Mouse (Mus musculus): ENCODE measurements around the gene Cpped1. TPM values are rescaled to one million over a fixed set of nuclear protein-coding genes. Genes with fewer than 3 reads are reported as not detected.

Gene Cpped1
- polyA plus RNA-seq, 1 experiment from 2014 or later = 37.3 TPM

GRCm38 (mm10) chr16:11757951-11758350, 151.3 kb downstream of the Cpped1 start:
- Histone ChIP-seq H3K9ac (ENCODE audit: low read depth, low read length) (no peak overlapping the region), H3K4me2 (replicated peaks; ENCODE audit: low read depth, low read length) (no peak overlapping the region), H3K4me3 (ENCODE audit: low read length) (no peak overlapping the region), H3K4me1 (ENCODE audit: control insufficient read depth, insufficient read depth, low read length) (no peaks in the 10 kb centered on the region), H3K27ac (ENCODE audit: low read depth, low read length) (no peak overlapping the region), H3K36me3 (ENCODE audit: control insufficient read depth, insufficient read depth, low read length) (no peaks in the 10 kb centered on the region), H3K9me3 (ENCODE audit: control insufficient read depth, low read length) (no peaks in the 10 kb centered on the region), H3K27me3 (ENCODE audit: control insufficient read depth, insufficient read depth, low read length) (no peaks in the 10 kb centered on the region)
- 87% methylated on average over 7 of the region's 7 CpGs for WGBS
- no peak for ATAC-seq (ENCODE audit: low FRiP score, low TSS enrichment)

GRCm38 (mm10) chr16:11757471-11757870, 151.8 kb downstream of the Cpped1 start:
- 88% methylated on average over 8 of the region's 8 CpGs for WGBS
- no peaks in the 10 kb centered on the region for H3K9me3 ChIP-seq (ENCODE audit: control insufficient read depth, low read length)
- H3K36me3 ChIP-seq (ENCODE audit: control insufficient read depth, insufficient read depth, low read length) = no peaks in the 10 kb centered on the region
- no peak overlapping the region for H3K4me2 ChIP-seq (replicated peaks; ENCODE audit: low read depth, low read length)
- H3K9ac ChIP-seq (ENCODE audit: low read depth, low read length) = no peak overlapping the region
- H3K4me3 ChIP-seq (ENCODE audit: low read length) = no peak overlapping the region
- H3K27me3 ChIP-seq (ENCODE audit: control insufficient read depth, insufficient read depth, low read length) = no peaks in the 10 kb centered on the region
- H3K27ac ChIP-seq (ENCODE audit: low read depth, low read length) = no peak overlapping the region
- H3K4me1 ChIP-seq (ENCODE audit: control insufficient read depth, insufficient read depth, low read length) = no peaks in the 10 kb centered on the region
- no peak for ATAC-seq (ENCODE audit: low FRiP score, low TSS enrichment)

- H3K9me3 ChIP-seq (ENCODE audit: control insufficient read depth, low read length) = no peaks in the 10 kb centered on the region
- no peak overlapping the region for H3K9ac ChIP-seq (ENCODE audit: low read depth, low read length)
- no peak for ATAC-seq (ENCODE audit: low FRiP score, low TSS enrichment)
- H3K27ac ChIP-seq (ENCODE audit: low read depth, low read length) = no peak overlapping the region
- no peak overlapping the region for H3K4me3 ChIP-seq (ENCODE audit: low read length)
- H3K4me2 ChIP-seq (replicated peaks; ENCODE audit: low read depth, low read length) = no peak overlapping the region
- WGBS = 71% methylated on average over 1 of the region's 1 CpGs
- no peaks in the 10 kb centered on the region for H3K36me3 ChIP-seq (ENCODE audit: control insufficient read depth, insufficient read depth, low read length)
- no peaks in the 10 kb centered on the region for H3K27me3 ChIP-seq (ENCODE audit: control insufficient read depth, insufficient read depth, low read length)
- H3K4me1 ChIP-seq (ENCODE audit: control insufficient read depth, insufficient read depth, low read length) = no peaks in the 10 kb centered on the region
Measured at GRCm38 (mm10) chr16:11756598-11757245, 152.5 kb downstream of the Cpped1 start.

- H3K9me3 ChIP-seq (ENCODE audit: control insufficient read depth, low read length) = no peaks in the 10 kb centered on the region
- H3K4me3 ChIP-seq (ENCODE audit: low read length) = no peak overlapping the region
- no peaks in the 10 kb centered on the region for H3K27me3 ChIP-seq (ENCODE audit: control insufficient read depth, insufficient read depth, low read length)
- no peaks in the 10 kb centered on the region for H3K4me1 ChIP-seq (ENCODE audit: control insufficient read depth, insufficient read depth, low read length)
- ATAC-seq (ENCODE audit: low FRiP score, low TSS enrichment) = no peak
- H3K36me3 ChIP-seq (ENCODE audit: control insufficient read depth, insufficient read depth, low read length) = no peaks in the 10 kb centered on the region
- 84% methylated on average over 9 of the region's 9 CpGs for WGBS
- H3K4me2 ChIP-seq (replicated peaks; ENCODE audit: low read depth, low read length) = no peak overlapping the region
- H3K9ac ChIP-seq (ENCODE audit: low read depth, low read length) = no peak overlapping the region
- no peak overlapping the region for H3K27ac ChIP-seq (ENCODE audit: low read depth, low read length)
Measured at GRCm38 (mm10) chr16:11755281-11756066, 153.8 kb downstream of the Cpped1 start.

GRCm38 (mm10) chr16:11754136-11754535, 155.1 kb downstream of the Cpped1 start:
- no peaks in the 10 kb centered on the region for H3K27me3 ChIP-seq (ENCODE audit: control insufficient read depth, insufficient read depth, low read length)
- H3K27ac ChIP-seq (ENCODE audit: low read depth, low read length) = no peak overlapping the region
- H3K9ac ChIP-seq (ENCODE audit: low read depth, low read length) = no peak overlapping the region
- H3K9me3 ChIP-seq (ENCODE audit: control insufficient read depth, low read length) = no peaks in the 10 kb centered on the region
- WGBS = 92% methylated on average over 2 of the region's 2 CpGs
- H3K4me2 ChIP-seq (replicated peaks; ENCODE audit: low read depth, low read length) = no peak overlapping the region
- H3K4me3 ChIP-seq (ENCODE audit: low read length) = no peak overlapping the region
- H3K4me1 ChIP-seq (ENCODE audit: control insufficient read depth, insufficient read depth, low read length) = no peaks in the 10 kb centered on the region
- no peak for ATAC-seq (ENCODE audit: low FRiP score, low TSS enrichment)
- H3K36me3 ChIP-seq (ENCODE audit: control insufficient read depth, insufficient read depth, low read length) = no peaks in the 10 kb centered on the region

Other genes starting within 250 kb of the Cpped1 start
- 1.0 and 1.2 TPM in 2 replicates for gene Shisa9, start 74.7 kb upstream of the Cpped1 start, polyA plus RNA-seq (2014; fragmentation: Nextera tagmentation; extraction: Ambion mirVana)